Mouse (Mus musculus): ENCODE measurements at regions not wholly inside any gene's neighbourhood (a gene's known extent, or its start where the extent isn't known, plus 50 kb on each side); places are given as distances from the start of the nearest gene placed in this dataset.

DNA sequence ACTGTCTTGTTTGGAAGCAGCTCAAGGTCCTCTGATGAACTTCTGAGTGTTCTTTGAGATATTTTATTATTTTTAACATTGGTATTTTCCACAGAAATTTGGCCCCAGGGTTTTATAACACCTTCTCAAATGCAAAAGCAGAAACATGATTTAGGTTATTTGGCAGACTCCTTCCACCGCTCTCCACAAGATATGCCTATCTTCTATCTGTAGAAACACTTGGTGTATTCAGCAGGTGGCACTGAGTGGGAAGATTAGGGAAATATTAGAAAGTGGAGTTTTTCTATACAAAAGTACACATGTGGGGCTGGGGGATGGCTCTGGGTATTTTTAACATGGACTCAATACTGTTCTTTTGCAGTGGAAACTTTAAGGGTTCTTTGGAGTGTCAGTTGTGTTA lies 475.3 kb downstream of the Dach1 start:
- DNase-seq = no peak

DNA sequence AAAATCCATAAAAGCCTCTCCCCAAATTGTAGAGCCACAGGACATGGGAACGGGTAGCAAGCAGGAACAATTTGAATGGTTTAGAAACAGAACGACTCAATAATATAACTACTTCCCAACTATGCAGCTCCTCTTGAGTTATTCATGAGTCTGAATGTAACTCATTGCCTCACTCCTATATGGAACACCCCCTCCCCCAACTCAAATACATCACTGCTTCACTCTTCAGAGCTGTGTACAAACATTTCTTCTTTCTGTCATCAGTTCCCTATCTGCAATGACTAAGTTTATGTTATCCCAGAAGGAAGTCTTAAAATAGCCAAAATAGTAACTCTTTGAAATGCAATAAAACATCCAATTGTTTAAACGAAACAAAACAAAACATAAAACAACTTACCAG lies 484.9 kb downstream of the Dach1 start:
- DNase-seq = no peak

DNA sequence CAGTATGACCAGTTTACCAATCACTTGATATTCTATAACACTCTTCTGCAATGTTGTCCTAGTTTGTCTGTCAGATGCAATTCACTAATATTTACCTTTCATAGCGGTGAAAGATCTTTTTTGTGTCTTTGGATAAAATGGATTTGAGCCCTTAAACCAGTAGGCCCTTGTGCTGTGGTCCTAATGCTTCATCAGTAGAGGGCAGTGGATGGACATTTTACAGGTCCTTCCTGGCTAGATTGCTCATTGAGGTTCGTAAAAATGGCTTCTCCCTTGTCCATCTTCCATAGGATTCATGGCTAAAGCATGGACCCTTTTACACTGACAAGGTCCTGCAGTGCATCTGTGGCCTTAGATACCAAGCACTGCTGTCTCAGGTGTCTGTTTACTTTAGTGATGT lies 501.8 kb downstream of the Dach1 start:
- no peak for DNase-seq

DNA sequence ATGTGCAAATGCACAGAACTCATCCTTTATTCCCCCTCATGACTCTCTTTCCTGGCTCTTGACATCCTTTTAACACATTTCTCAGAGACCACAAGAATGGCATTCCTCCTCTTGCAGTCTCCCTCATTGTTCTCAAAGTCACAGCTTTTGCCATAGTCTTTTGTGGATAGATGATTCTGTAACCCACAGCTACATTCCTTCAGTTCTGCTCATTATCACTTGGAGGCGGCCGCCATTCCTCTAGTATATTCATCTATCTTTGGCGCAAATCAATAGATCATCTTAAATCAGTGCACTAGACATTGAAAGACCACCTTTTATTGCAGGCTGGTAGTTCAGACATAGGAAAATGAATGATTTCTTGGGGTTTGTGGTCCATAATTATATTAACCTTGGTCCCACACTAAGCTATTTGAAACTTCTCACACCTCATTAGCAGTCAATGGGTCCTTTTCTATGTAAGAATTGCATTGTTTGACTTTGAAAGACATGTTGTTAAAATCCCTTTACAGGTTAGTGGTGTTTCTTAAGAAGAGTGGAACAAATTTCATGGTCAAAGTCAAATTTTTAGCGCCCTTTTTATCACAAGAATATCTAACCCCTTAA lies 531.3 kb downstream of the Dach1 start:
- no peak for DNase-seq

DNA sequence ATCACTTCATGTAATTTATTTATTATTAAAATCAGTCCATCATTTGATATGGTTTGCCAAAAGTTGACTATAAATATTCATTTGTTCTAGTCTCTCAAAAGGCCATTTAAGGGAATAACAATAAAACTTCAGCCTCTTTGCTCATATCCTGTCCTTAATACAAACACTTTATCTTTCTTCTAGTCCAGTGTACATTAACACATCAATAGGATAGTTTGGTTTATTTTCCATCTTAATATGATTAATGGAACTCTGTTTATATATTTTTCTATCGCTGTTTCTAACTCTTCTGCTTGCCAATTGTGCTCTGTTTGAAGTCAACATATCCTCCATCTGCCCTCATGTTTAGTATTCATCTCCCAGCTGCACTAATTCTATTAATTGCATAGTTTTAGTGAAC lies 558.1 kb downstream of the Dach1 start:
- no peak for DNase-seq

DNA sequence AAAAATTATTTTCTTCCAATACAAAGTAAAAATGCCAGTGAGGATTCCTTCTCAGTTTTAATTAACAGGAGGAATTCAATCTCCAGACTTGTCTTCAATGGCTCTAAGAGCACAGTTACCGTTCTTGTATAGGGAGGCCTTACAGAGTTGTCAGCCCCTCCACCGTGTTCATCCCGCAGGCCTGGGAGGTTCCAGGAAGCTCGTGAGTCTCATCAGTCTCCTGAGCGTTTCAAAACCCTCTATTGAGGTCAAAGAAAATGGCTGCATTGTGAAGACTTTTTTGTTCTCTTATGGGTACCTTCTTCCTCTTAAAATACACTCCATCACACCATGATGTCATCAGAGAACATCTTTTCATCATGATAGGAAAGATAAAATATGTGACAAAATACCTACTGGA lies 572.9 kb downstream of the Dach1 start:
- DNase-seq = no peak

DNA sequence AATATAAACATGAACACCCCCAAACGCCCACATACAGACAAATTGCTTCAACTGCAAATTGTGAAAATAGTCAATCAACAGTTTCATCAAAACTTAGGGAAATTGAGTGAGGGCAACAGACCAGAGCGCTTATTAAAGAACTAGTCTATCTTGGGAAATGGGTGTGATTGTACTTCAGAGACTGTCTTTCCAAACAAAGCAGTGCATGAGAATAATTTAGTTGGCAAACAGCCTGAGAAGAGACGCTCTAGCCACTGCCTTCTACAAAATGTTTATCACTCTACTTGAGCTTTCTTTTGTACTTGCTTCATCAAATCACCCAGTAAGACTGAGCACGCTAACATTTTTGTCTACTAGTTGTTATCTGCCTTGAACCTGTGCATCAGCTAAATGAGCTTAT lies 581.0 kb downstream of the Dach1 start:
- no peak for DNase-seq

DNA sequence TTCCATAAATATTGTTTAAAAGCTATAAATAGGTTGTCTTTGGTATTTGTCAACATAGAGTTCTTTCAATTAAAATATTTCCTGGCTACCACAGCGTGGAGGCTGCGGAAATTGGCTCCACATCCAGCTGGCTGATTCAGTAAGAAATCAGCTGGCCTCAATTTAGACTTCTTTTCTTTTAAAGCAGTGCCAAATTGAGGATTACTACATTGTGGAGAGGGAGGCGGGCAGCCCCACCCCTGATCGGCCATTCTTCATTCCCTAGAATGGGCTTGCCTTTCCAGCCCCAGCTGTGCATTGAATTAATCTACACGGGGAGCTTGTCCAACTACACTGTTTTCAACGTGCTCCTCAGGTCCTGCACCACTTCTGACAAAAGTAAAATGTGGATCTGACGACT lies 581.4 kb downstream of the Dach1 start:
- peak in 1 of 2 experiments; percentile 2 for DNase-seq

DNA sequence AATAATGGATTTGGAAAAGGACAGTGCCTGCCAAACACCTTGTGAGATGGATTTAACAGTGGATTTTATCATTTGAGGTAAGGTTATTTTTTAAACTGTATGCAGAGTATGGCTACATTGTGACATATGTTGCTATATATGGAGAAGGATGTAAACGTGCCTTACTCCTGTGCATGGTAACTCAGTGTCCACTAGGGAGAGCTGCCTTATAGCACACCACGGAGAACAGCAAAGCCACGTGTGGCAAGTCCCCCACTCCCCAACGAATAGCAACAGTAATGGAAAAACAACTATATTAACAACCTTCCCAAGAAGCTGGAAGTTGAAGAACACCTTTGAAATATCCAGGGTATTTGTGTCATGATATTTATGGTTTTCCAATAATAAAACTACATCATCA lies 582.6 kb downstream of the Dach1 start:
- no peak for DNase-seq

DNA sequence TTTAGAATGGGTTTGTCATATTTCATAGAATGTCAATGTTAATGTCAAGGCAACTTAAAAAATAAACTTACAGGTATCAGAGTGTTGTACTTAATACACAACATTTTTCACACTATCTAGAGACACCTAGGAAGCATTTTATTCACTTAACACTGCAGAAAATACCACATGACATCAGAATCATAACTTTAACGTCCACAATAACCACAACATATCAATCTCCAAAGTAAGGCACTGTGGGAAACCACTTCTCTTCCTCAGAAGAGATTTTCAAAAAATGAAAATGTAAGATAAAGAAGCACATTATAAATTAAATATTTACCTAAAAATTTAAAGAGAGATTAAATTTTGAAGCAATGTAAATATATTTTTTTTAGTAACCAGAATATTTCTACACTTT lies 599.3 kb downstream of the Dach1 start:
- DNase-seq = no peak

DNA sequence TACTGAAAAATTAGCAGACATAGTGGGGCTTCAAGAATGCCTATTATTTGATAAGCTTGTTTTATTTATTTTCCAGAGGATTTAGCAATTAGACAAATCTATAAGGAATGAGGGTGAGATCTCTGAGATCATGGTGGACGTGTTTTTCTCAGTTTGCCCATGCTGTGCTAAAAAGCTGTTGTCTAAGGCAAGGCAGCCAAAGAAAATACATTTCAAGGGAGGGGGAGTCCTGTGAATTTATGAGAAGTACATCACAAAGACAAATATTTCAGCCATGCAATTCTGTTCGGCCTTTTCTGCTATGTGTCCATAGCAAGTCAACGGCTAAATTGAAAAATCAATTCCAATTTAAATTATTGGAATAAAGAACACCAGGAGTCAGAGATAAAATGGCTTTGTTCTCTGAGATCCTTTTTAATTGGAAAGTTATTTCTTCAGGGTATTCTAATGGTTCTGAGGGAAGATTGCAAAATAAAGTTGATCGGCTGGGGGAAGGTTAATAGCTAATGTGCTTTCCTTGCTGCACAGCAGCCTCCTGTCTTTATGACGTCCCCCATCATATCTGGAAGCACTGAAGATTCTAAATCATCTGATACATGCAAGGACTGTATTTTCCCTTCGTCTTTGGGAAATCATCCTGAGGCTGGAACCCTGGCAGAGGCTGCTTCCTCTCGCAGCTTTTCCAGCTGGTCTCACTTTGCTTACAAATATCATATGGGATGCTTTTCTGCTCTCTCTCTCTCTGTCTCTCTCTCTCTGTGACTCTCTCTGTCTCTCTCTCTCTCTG lies 609.3 kb downstream of the Dach1 start:
- DNase-seq = no peak

DNA sequence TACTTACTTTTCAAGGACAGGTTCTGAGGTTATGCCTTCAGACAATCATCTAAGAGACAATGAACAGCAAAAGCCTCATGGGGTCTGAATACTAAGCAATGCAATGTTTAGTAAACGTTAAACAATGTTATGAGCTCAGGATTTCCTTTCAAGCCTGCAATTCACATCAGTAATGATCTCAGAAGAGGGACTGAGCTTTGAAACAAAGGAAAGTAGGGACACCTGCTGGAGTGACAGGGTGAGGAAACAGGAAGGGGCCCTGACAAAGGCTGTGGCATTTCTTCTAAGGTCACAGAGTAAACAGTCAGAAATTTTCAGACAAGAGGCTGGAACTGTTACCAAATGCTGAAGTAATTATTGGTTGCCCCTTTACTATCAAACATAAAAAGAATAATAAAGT lies 610.0 kb downstream of the Dach1 start:
- no peak for DNase-seq

DNA sequence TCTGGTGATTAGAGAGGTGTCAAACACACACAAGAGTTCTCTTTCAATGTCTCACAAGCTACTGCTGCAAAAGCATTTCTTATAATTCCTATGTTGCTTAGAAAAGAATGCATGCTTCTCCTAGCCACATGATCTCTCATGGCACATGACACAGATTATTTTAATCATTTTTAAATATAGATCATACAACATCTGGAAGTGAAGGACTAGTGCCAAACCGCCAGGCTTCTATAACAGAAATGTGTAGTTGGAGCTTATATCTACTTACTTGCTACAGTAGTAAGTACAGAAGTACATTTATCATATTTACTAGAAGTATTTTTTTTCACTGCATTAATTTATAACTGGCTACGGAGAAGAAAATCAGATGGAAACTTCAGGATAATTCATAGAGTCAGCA lies 611.3 kb downstream of the Dach1 start:
- DNase-seq = no peak

DNA sequence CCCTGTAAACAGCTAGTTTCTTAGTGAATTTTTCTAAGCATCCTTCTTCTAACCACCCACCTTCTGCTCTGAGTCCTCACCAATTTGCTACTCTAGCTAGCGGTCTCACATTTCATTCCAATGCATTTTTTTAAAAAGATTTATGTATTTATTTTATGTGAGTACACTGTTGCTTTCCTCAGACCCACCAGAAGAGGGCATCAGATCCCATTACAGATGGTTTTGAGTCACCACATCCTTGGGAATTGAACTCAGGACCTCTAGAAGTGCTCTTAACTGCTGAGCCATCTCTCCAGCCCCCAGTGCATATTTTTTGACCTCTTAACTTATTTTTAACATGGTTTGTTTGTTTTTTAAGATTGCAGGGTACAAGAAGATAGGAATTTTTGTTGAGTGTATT lies 611.7 kb downstream of the Dach1 start:
- DNase-seq = no peak

DNA sequence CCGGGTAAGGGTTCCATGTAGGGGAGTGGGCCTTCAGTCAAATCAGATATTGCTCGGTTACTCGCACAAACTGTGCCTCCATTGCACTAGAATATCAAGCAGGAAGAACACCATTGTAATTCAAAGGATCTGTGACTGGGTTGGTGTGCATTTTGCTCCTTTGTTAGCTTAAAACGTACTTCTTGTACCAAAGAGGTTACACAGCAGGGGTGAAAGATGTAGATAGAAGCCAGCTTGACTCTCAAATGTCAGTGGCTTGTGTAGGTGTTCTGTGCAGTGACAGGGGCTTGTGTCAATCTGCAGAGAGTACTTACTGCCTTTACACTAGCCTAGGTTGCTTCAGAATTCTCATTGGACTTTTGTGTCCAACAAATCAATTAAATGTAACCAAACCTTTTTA lies 623.3 kb downstream of the Dach1 start:
- no peak for DNase-seq

DNA sequence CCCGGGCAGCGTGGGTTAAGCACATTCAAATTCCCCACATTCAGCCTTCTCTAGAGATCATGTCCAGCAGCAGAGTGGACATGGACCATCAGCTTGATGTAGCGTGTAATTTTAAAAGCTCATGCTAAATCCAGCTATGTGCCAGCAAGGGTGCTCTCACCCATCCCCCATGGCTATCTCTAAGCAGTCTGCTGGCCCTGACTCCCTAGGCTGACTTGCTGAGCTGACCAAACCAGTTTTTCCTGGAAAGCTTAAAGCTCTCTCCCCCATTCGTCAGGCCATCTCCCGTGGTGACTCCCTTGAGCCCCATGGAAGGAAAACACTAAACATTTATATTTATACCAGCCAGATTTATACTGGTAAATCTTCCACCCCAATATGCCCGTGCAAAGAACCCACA lies 625.3 kb downstream of the Dach1 start:
- DNase-seq = no peak

DNA sequence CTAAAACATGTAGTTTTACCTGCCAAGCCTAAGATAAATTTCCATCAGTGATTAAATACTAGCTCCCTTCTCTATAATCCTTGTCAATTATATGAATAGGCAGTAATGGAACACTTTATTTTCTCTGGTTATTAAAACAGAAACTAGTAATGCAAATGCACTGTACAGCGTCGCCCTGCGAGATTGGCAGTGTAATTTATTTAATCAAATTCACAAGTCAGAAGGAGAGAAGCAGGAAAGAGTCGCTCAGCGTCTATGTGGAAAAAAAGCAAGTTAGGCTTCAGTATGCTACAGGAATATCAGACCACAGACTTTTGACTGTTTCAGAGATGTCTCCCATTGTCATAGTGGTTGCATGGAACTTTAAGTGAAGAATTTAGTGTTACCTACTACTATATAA lies 632.6 kb downstream of the Dach1 start:
- no peak for DNase-seq

DNA sequence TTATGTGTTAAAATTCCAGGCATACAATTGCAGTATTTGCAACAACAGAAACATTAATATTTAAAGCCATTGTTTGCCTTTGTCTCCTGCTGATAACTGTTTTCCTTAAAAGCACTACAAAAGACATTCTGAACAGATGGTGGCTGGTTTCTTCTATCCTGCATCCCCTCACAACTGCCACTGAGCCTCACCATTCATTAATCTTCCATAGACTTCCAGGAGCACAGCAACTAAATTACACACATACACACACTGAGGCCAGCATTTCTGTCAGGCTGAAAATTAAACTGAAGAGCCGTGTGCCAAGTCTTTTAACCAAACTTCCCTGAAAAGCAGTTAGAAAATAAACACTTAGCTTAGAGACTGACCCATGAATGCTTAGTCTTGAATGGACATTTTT lies 658.2 kb downstream of the Dach1 start:
- DNase-seq = no peak

DNA sequence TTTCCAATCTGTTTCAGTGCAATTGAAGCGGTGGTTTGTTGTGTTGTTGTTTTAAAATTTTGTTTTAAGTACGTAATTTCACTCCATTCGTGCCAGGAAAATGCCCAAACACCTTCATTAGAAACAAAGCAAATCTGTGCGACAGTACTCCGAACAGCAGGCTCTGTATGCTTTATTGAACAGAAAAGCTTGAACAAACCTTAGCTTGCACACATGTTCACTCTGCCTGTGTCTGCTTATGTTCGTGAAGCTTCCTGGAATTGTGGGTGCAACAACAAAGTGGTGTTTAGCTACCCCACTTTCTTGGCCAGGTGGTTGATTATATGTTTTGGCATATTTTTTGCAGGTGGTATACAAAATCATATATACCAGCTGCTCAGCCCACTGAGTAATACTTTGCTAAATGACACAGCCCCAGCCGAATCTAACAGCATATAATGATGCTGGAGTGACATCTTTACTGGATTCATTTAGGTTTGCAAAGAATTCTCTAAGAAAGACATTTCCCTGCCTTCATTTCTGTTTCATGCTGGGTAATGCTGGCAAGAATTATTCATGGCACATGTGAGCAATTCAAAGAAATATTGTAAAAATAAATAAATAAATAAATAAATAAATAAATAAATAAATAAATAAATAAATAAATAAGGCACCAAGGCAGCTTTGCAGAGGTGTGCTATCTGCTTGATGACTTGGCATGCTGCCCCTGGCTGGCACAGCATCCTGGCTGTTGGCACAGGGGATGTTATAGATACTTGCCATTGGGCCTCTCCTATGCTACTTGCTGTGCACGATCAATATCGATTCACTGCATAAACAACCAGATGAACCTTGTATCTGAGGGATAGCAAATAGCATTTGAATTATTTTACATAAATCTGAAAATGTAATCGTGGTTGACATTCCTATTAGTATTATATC lies 679.9 kb downstream of the Dach1 start:
- peak; percentile 6 to 10 for DNase-seq

DNA sequence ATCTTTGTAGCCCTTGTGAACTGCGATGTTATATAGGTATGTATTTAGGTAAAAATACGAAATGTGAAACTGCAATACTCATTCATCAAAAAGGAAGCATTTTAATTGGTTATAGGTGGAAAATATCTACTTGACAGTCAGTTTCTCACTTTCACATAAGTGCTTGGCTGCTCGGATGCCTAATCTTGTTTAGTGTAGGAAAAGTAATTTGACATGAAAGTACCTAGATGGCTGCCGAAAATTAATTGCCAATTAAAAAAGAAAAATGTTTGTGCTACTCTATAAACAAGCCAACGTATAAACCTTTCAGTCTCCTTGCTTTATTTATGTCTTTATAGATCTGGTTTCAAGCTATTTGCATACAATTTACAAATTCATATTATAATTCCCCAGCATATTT lies 691.3 kb downstream of the Dach1 start:
- no peak for DNase-seq

DNA sequence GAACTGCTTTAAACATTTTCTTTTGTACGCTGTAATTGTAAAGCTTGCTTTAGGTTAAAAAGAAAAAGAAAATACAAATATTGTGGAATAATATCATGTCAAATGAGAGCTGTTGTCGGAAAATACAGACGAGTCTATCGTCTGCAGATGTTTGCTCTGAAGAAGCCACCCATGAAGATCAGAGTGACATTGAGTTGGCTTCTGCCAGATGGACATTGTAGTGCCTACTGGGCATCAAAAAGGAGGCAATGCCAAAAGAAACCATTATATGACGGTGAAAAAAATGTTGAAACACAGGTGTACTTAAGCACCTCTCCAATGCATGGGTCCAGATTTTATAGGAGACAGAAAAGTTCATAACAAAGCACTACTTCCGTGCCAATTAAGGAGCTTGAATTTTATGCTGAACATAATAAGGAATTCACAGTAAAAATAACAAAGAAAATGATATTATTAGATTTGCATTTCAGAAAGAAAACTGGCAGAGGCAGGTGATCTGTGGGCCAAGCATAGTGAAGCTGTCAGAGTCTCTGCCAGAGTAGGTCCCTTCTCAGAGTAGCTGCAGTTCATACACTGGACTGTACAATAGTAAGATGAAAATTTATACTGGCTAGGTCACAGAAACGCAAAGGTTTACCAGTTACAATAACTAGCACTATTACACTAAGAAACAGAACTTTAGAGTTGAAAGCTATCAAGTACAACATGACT lies 718.9 kb downstream of the Dach1 start:
- DNase-seq = no peak

DNA sequence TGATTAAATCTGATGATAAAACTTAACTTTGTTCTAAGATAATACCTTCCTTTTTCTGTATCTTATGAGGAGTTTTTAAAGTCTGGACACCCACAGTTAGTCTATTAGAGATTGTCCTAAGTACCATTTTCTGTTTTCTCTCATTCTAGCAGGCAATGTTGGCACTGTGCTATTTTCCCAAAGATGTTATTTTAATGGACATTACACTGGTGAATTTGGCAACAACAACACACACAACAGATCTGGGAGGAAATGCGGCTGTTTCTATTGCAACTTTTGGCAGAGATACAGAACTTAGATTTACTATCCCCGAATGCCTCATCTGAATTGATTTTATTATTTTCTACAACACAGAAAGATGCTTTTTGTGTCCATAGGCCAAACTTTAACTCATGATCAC lies 720.9 kb downstream of the Dach1 start:
- DNase-seq = no peak

DNA sequence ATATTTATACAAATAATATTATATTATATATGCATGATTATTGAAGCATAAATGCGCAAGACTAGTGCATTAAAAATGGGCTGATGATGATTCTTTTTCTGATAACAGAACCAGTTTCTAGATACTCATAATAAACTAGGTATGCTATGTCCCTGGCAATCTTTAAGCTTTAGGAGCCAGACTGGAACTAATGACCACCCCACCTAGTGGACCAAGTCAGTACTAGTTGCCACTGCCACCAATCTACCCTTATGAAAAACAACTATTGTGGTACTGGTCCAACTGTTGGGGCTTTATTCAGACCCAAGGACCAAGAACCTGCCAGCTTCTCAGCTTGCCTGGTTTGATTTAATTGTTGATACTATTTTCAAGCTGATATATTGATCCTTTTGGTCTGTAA lies 722.8 kb downstream of the Dach1 start:
- DNase-seq = no peak
